Mouse (Mus musculus) urinary bladder, postnatal 0 days (tissue): ENCODE measurements around the gene Prdm5. TPM values are rescaled to one million over a fixed set of nuclear protein-coding genes. Genes with fewer than 3 reads are reported as not detected.

Experiments used
- polyA plus RNA-seq: library from polyadenylated mRNA; unstranded; fragments of >200 nt; fragmentation: Nextera tagmentation; extraction: Ambion mirVana; gene quantifications from 2 replicates; pipeline ENCODE4 v1.2.1, GENCODE M21; 2015

Gene Prdm5
- polyA plus RNA-seq: 10.7 and 11.1 TPM in 2 replicates

GRCm38 (mm10) chr6:65778861-65779688, at the start of gene Prdm5:
TSS of gene Prdm5 (plus strand) at chr6:65778988.

GRCm38 (mm10) chr6:65952309-65952708, 173.5 kb downstream of the Prdm5 start, which contains the start of gene 4930544G11Rik:
TSS of gene 4930544G11Rik (plus strand) at chr6:65952609.

Other genes with a start within 250 kb of the Prdm5 start
- 0.58 and 1.1 TPM in 2 replicates for gene Ndnf, start 107.4 kb upstream of the Prdm5 start, polyA plus RNA-seq
- not detected in 2 replicates for gene 4930544G11Rik, start 173.6 kb downstream of the Prdm5 start, polyA plus RNA-seq